Mouse (Mus musculus): ENCODE measurements at regions not wholly inside any gene's neighbourhood (a gene's known extent, or its start where the extent isn't known, plus 50 kb on each side); places are given as distances from the start of the nearest gene placed in this dataset.

- TF ChIP-seq CTCF (conservative IDR thresholded peaks at IDR 0.05) = no peak
- no peak for DNase-seq (ENCODE audit: low spot score in 2 of 2)
- H3K4me3 ChIP-seq = no peak overlapping the region
- no peak overlapping the region for H3K27ac ChIP-seq
Measured at GRCm38 (mm10) chr5:91729415-91729814, 212.0 kb downstream of the Parm1 start.

GRCm38 (mm10) chr5:91727448-91727847 is 210.0 kb downstream of the Parm1 start:
- Histone ChIP-seq H3K4me3 (no peak overlapping the region), H3K27ac (no peak overlapping the region)
- DNase-seq (ENCODE audit: low spot score in 2 of 2) = no peak
- TF ChIP-seq CTCF (conservative IDR thresholded peaks at IDR 0.05) = no peak

GRCm38 (mm10) chr5:91726118-91726500 is 208.7 kb downstream of the Parm1 start:
- no peak overlapping the region for H3K27ac ChIP-seq
- TF ChIP-seq CTCF (conservative IDR thresholded peaks at IDR 0.05) = no peak
- H3K4me3 ChIP-seq = no peak overlapping the region
- DNase-seq (ENCODE audit: low spot score in 2 of 2) = no peak

- no peak for DNase-seq (ENCODE audit: low spot score in 2 of 2)
- no peak overlapping the region for H3K27ac ChIP-seq
- no peak for TF ChIP-seq CTCF (conservative IDR thresholded peaks at IDR 0.05)
- H3K4me3 ChIP-seq = no peak overlapping the region
Measured at GRCm38 (mm10) chr5:91725380-91726117, 208.1 kb downstream of the Parm1 start.

GRCm38 (mm10) chr5:91724881-91725280 is 207.5 kb downstream of the Parm1 start:
- no peak for DNase-seq (ENCODE audit: low spot score in 2 of 2)
- Histone ChIP-seq H3K27ac (no peak overlapping the region), H3K4me3 (no peak overlapping the region)
- no peak for TF ChIP-seq CTCF (conservative IDR thresholded peaks at IDR 0.05)

GRCm38 (mm10) chr5:91723416-91723815 is 206.0 kb downstream of the Parm1 start:
- no peak overlapping the region for H3K4me3 ChIP-seq
- TF ChIP-seq CTCF (conservative IDR thresholded peaks at IDR 0.05) = no peak

GRCm38 (mm10) chr5:91722982-91723381 is 205.6 kb downstream of the Parm1 start:
- no peak for TF ChIP-seq CTCF (conservative IDR thresholded peaks at IDR 0.05)

More at GRCm38 (mm10) chr5:91723416-91723815, 206.0 kb downstream of the Parm1 start:
- no peak overlapping the region for H3K27ac ChIP-seq
- DNase-seq (ENCODE audit: low spot score in 2 of 2) = no peak

GRCm38 (mm10) chr5:91722403-91722802 is 205.0 kb downstream of the Parm1 start:
- no peak overlapping the region for H3K27ac ChIP-seq
- no peak for DNase-seq (ENCODE audit: low spot score in 2 of 2)
- H3K4me3 ChIP-seq = no peak overlapping the region
- no peak for TF ChIP-seq CTCF (conservative IDR thresholded peaks at IDR 0.05)

More at GRCm38 (mm10) chr5:91722982-91723381, 205.6 kb downstream of the Parm1 start:
- H3K27ac ChIP-seq = no peak overlapping the region
- H3K4me3 ChIP-seq = no peak overlapping the region
- DNase-seq (ENCODE audit: low spot score in 2 of 2) = no peak

GRCm38 (mm10) chr5:91721231-91722096 is 204.0 kb downstream of the Parm1 start:
- no peak for DNase-seq (ENCODE audit: low spot score in 2 of 2)
- H3K4me3 ChIP-seq = no peak overlapping the region
- TF ChIP-seq CTCF (conservative IDR thresholded peaks at IDR 0.05) = no peak
- no peak overlapping the region for H3K27ac ChIP-seq

GRCm38 (mm10) chr5:91713020-91713419 is 195.6 kb downstream of the Parm1 start:
- H3K4me3 ChIP-seq = no peak overlapping the region
- no peak for DNase-seq (ENCODE audit: low spot score in 2 of 2)
- no peak for TF ChIP-seq CTCF (conservative IDR thresholded peaks at IDR 0.05)
- H3K27ac ChIP-seq = no peak overlapping the region

- TF ChIP-seq CTCF (conservative IDR thresholded peaks at IDR 0.05) = no peak
Measured at GRCm38 (mm10) chr5:91709494-91710286, 192.3 kb downstream of the Parm1 start.

GRCm38 (mm10) chr5:91708149-91708548 is 190.7 kb downstream of the Parm1 start:
- Histone ChIP-seq H3K27ac (no peak overlapping the region), H3K4me3 (no peak overlapping the region)
- TF ChIP-seq CTCF (conservative IDR thresholded peaks at IDR 0.05) = no peak
- DNase-seq (ENCODE audit: low spot score in 2 of 2) = no peak

More at GRCm38 (mm10) chr5:91709494-91710286, 192.3 kb downstream of the Parm1 start:
- no peak overlapping the region for H3K4me3 ChIP-seq
- no peak for DNase-seq (ENCODE audit: low spot score in 2 of 2)
- H3K27ac ChIP-seq = no peak overlapping the region

GRCm38 (mm10) chr5:91697075-91697474 is 179.7 kb downstream of the Parm1 start:
- no peak overlapping the region for H3K4me3 ChIP-seq
- no peak for TF ChIP-seq CTCF (conservative IDR thresholded peaks at IDR 0.05)
- H3K27ac ChIP-seq = no peak overlapping the region
- no peak for DNase-seq (ENCODE audit: low spot score in 2 of 2)
